Mouse (Mus musculus) neural tube, embryonic 11.5 days (tissue): ENCODE data around the gene Nat9. TPM values are rescaled to one million over a fixed set of nuclear protein-coding genes. Genes with fewer than 3 reads are reported as not detected.

Source experiments
- ATAC-seq: fragments of 200-750 bp; cut with Nextera tagmentation; 2 replicates; pipeline ENCODE4 v1.8.0; 2017; ENCODE audit warnings: moderate number of reproducible peaks, mild to moderate bottlenecking, moderate TSS enrichment, moderate library complexity; ENCODE audit not compliant: insufficient read depth, low FRiP score, low TSS enrichment
- DNase-seq: peaks from one replicate; pipeline ENCODE4 v3.0.0-alpha.2; 2015; ENCODE audit warnings: low spot score
- H3K27ac ChIP-seq: fragments of 300-500 bp; sonication (generic); 2 replicates; pipeline ENCODE4 v1.5.1; 2014; ENCODE audit warnings: low read depth, mild to moderate bottlenecking, low read length
- H3K27me3 ChIP-seq: fragments of 300-500 bp; sonication (generic); 2 replicates; pipeline ENCODE4 v1.6.1; 2014; ENCODE audit warnings: mild to moderate bottlenecking, low read length, mixed read lengths; ENCODE audit not compliant: control insufficient read depth, insufficient read depth
- H3K36me3 ChIP-seq: fragments of 300-500 bp; sonication (generic); 2 replicates; pipeline ENCODE4 v1.6.1; 2014; ENCODE audit warnings: mild to moderate bottlenecking, low read length, moderate library complexity, mixed read lengths; ENCODE audit not compliant: control insufficient read depth, insufficient read depth
- H3K4me1 ChIP-seq: fragments of 300-500 bp; sonication (generic); 2 replicates; pipeline ENCODE4 v1.6.1; 2014; ENCODE audit warnings: low read length, mixed read lengths; ENCODE audit not compliant: control insufficient read depth, insufficient read depth
- H3K4me2 ChIP-seq: fragments of 300-500 bp; sonication (generic); 2 replicates; pipeline ENCODE4 v1.6.1; 2014; ENCODE audit warnings: low read depth, mild to moderate bottlenecking, moderate library complexity
- H3K4me3 ChIP-seq: fragments of 300-500 bp; sonication (generic); 2 replicates; pipeline ENCODE4 v1.5.1; 2014; ENCODE audit warnings: low read depth, low read length
- H3K9ac ChIP-seq: fragments of 300-500 bp; sonication (generic); 2 replicates; pipeline ENCODE4 v1.6.1; 2014; ENCODE audit warnings: mild to moderate bottlenecking, low read length
- H3K9me3 ChIP-seq: fragments of 300-500 bp; sonication (generic); 2 replicates; pipeline ENCODE4 v1.6.1; 2016; ENCODE audit warnings: low read length; ENCODE audit not compliant: control insufficient read depth
- WGBS: fragments of 180-500 bp; shearing (Covaris S2); extraction: QIAGEN DNeasy Blood & Tissue Kit; methylation state at CpG from one replicate; pipeline ENCODE4 v1.1.7; 2014; 5-methylcytosine and 5-hydroxymethylcytosine counted together
- polyA plus RNA-seq: library from polyadenylated mRNA; unstranded; fragments of >200 nt; fragmentation: Nextera tagmentation; extraction: Ambion mirVana; gene quantifications from 2 replicates; pipeline ENCODE4 v1.2.1, GENCODE M21; 2014

The Nat9 gene
- polyA plus RNA-seq, 1 experiment from 2014 or later = 20.3 TPM

DNA sequence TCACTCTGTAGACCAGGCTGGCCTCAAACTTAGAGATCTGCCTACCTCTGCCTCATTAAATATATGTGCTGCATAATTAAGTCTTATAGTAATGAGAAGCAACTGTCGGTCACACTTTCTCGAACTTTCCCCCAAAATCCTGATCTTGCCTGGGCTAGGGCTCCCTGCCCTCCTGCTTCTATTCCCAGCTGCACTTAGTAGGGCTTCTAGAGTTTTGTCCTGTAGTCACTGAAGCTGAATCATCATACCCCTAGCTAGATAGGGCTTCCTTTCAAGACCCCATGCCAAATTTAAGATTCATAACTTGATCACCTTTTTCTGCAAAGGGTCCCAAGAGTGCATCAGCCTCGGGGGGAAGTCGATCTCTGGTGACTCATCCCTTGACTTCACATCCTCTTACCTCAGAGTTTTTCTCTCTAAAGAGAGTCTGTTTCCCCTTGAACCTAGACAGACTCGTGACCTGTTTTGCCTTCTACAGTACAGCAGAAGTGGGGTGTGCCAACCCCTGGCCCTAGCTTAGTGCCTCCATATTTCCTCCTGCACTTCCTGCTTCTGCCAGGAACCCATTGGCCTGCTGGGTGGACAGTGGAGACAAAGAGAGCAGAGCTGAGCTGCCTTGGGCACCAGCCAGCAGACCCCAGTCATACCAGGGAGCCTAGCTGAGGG lies 48.9 kb downstream of the Nat9 start:
- H3K4me1 ChIP-seq = no peaks in the 10 kb centered on the region
- H3K36me3 ChIP-seq = no peaks in the 10 kb centered on the region
- H3K27me3 ChIP-seq = no peaks in the 10 kb centered on the region
- H3K9me3 ChIP-seq = no peaks in the 10 kb centered on the region
- no peak overlapping the region for H3K4me3 ChIP-seq
- H3K27ac ChIP-seq = no peak overlapping the region
- 89% methylated on average over 5 of the region's 5 CpGs for WGBS
- no peak overlapping the region for H3K4me2 ChIP-seq
- H3K9ac ChIP-seq = no peak overlapping the region
- DNase-seq (no peak), ATAC-seq (no peak)

DNA sequence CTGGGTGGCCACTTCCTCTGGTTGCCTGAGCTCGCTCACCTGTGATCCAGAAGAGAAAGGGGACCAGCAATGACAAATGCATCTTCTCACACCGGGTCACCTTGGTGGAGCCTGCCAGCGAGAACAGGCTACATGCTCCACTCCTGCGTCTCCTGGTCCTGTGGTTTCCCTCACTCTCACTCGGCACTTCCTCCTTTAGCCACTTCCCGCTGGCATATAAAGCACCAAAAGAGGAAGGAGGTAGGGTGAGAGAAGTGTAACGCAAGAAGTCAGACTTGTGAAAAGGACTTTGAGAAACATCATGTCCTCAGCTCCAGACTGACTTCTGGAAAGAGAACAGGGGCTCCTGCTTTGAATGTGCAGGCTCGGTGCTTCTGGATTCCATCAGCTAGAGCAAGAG lies 53.9 kb downstream of the Nat9 start, which contains the start of gene Cd300lf:
Gene Cd300lf (minus strand): TSS at position 193 of the 400 bp plus-strand sequence.
- Histone ChIP-seq H3K4me1 (no peaks in the 10 kb centered on the region), H3K9me3 (no peaks in the 10 kb centered on the region), H3K36me3 (no peaks in the 10 kb centered on the region), H3K4me2 (no peak within 1 kb of the TSS), H3K27ac (no peak within 1 kb of the TSS), H3K9ac (no peak within 1 kb of the TSS), H3K27me3 (no peaks in the 10 kb centered on the region), H3K4me3 (no peak within 1 kb of the TSS)
- 81% methylated on average over 8 of the region's 8 CpGs for WGBS
- ATAC-seq = no peak
- DNase-seq = no peak

Other genes starting within 250 kb of the Nat9 start
- 0.41 TPM in 1 of 2 replicates, not detected in the other for gene Cd300c, start 218.7 kb downstream of the Nat9 start, polyA plus RNA-seq
- gene Cd300ld, start 197.9 kb downstream of the Nat9 start, polyA plus RNA-seq = 0.28 TPM in 1 of 2 replicates, not detected in the other
- gene Cd300c2, start 186.0 kb downstream of the Nat9 start, polyA plus RNA-seq = 0.55 and 1.1 TPM in 2 replicates
- gene Cd300ld2, start 171.7 kb downstream of the Nat9 start, polyA plus RNA-seq = not detected in 2 replicates
- gene Cd300ld4, start 160.8 kb downstream of the Nat9 start, polyA plus RNA-seq = not detected in 2 replicates
- gene Cd300ld5, start 150.1 kb downstream of the Nat9 start, polyA plus RNA-seq = not detected in 2 replicates
- not detected in 2 replicates for gene Cd300ld3, start 139.4 kb downstream of the Nat9 start, polyA plus RNA-seq
- gene Cd300e, start 125.7 kb downstream of the Nat9 start, polyA plus RNA-seq = not detected in 2 replicates
- 1.3 and 1.9 TPM in 2 replicates for gene Rab37, start 96.4 kb downstream of the Nat9 start, polyA plus RNA-seq
- gene Cd300lf, start 53.9 kb downstream of the Nat9 start, polyA plus RNA-seq = not detected in 2 replicates
- 43.4 and 44.1 TPM in 2 replicates for gene Slc9a3r1, start 24.5 kb downstream of the Nat9 start, polyA plus RNA-seq
- 8.8 and 11.0 TPM in 2 replicates for gene Tmem104, start 372 bp downstream of the Nat9 start, polyA plus RNA-seq
- 0.57 and 0.85 TPM in 2 replicates for gene Grin2c, start 79.4 kb upstream of the Nat9 start, polyA plus RNA-seq
- gene Fdxr, start 89.2 kb upstream of the Nat9 start, polyA plus RNA-seq = 14.0 and 15.1 TPM in 2 replicates
- 0.18 and 0.24 TPM in 2 replicates for gene Fads6, start 109.8 kb upstream of the Nat9 start, polyA plus RNA-seq
- not detected in 2 replicates for gene Otop2, start 119.3 kb upstream of the Nat9 start, polyA plus RNA-seq
- 0.12 TPM in 1 of 2 replicates, not detected in the other for gene Ush1g, start 134.2 kb upstream of the Nat9 start, polyA plus RNA-seq
- 0.35 and 0.37 TPM in 2 replicates for gene Otop3, start 146.9 kb upstream of the Nat9 start, polyA plus RNA-seq
- 13.1 and 16.1 TPM in 2 replicates for gene Hid1, start 179.9 kb upstream of the Nat9 start, polyA plus RNA-seq
- 18.1 and 18.5 TPM in 2 replicates for gene Cdr2l, start 194.1 kb upstream of the Nat9 start, polyA plus RNA-seq
- 221 and 230 TPM in 2 replicates for gene Mrpl58, start 215.9 kb upstream of the Nat9 start, polyA plus RNA-seq
- gene Atp5h, start 232.1 kb upstream of the Nat9 start, polyA plus RNA-seq = 866 and 868 TPM in 2 replicates
- gene Kctd2, start 232.3 kb upstream of the Nat9 start, polyA plus RNA-seq = 22.0 and 25.7 TPM in 2 replicates